Mouse (Mus musculus): ENCODE data around the gene Tbl1x. TPM values are rescaled to one million over a fixed set of nuclear protein-coding genes. Genes with fewer than 3 reads are reported as not detected.

Tbl1x gene
- polyA plus RNA-seq, 1 experiment: 30.0 TPM

GRCm38 (mm10) chrX:77568013-77568412, 57.2 kb downstream of the Tbl1x start:
- Histone ChIP-seq H3K27me3 (ENCODE audit: control insufficient read depth, insufficient read depth, low read length) (no peaks in the 10 kb centered on the region), H3K36me3 (ENCODE audit: control insufficient read depth, insufficient read depth, low read length) (no peaks in the 10 kb centered on the region), H3K27ac (ENCODE audit: control insufficient read depth, insufficient read depth, low read length) (no peak overlapping the region), H3K4me3 (ENCODE audit: control insufficient read depth, insufficient read depth, low read length) (no peak overlapping the region), H3K4me1 (replicated peaks; ENCODE audit: control insufficient read depth, insufficient read depth, low read length) (no peaks in the 10 kb centered on the region)
- DNase-seq: no peak
- WGBS: 12% methylated on average over 2 of the region's 2 CpGs
- TF ChIP-seq POLR2A (IDR thresholded peaks at IDR 0.05; ENCODE audit: control insufficient read depth, extremely low read depth, insufficient read depth, low read length, poor library complexity) (no peak), CTCF (IDR thresholded peaks at IDR 0.05; ENCODE audit: borderline replicate concordance, control insufficient read depth, extremely low read depth, insufficient read depth, low read length, poor library complexity) (no peak)

DNA sequence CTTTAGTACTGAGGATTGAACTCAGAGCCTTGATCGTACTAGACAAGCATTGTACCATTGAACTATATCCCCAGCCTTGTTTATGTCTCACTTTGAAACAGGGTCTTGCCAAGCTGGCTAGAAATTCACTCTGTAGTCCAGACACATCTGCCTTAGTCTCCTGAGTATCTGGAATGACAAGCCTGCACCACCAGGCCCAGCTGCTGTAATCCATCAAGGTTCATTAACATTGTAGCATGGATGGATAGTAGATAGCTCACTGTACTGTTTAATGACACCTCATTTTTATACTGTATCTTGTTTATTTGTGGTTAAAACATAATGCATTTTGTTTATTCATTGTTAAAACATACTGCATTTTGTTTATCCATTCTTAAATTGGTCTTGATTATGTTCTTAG, 62.9 kb downstream of the Tbl1x start:
- H3K36me3 ChIP-seq (ENCODE audit: control insufficient read depth, insufficient read depth, low read length): no peaks in the 10 kb centered on the region
- no peaks in the 10 kb centered on the region; the same call in 1 of the 2 replicates for H3K4me1 ChIP-seq (replicated peaks; ENCODE audit: control insufficient read depth, insufficient read depth, low read length)
- TF ChIP-seq CTCF (IDR thresholded peaks at IDR 0.05; ENCODE audit: borderline replicate concordance, control insufficient read depth, extremely low read depth, insufficient read depth, low read length, poor library complexity) (no peak), POLR2A (IDR thresholded peaks at IDR 0.05; ENCODE audit: control insufficient read depth, extremely low read depth, insufficient read depth, low read length, poor library complexity) (no peak)
- no peak for DNase-seq
- H3K27ac ChIP-seq (ENCODE audit: control insufficient read depth, insufficient read depth, low read length): no peak overlapping the region
- no peak overlapping the region for H3K4me3 ChIP-seq (ENCODE audit: control insufficient read depth, insufficient read depth, low read length)
- 88% methylated on average over 1 of the region's 1 CpGs for WGBS
- H3K27me3 ChIP-seq (ENCODE audit: control insufficient read depth, insufficient read depth, low read length): no peaks in the 10 kb centered on the region

- WGBS: 91% methylated on average over 3 of the region's 3 CpGs
- Histone ChIP-seq H3K4me1 (replicated peaks; ENCODE audit: control insufficient read depth, insufficient read depth, low read length) (no peaks in the 10 kb centered on the region; the same call in 1 of the 2 replicates), H3K27ac (ENCODE audit: control insufficient read depth, insufficient read depth, low read length) (no peak overlapping the region), H3K36me3 (ENCODE audit: control insufficient read depth, insufficient read depth, low read length) (no peaks in the 10 kb centered on the region), H3K27me3 (ENCODE audit: control insufficient read depth, insufficient read depth, low read length) (no peaks in the 10 kb centered on the region), H3K4me3 (ENCODE audit: control insufficient read depth, insufficient read depth, low read length) (no peak overlapping the region)
- TF ChIP-seq CTCF (IDR thresholded peaks at IDR 0.05; ENCODE audit: borderline replicate concordance, control insufficient read depth, extremely low read depth, insufficient read depth, low read length, poor library complexity) (no peak), POLR2A (IDR thresholded peaks at IDR 0.05; ENCODE audit: control insufficient read depth, extremely low read depth, insufficient read depth, low read length, poor library complexity) (no peak)
- no peak for DNase-seq
Observed at GRCm38 (mm10) chrX:77577108-77577507, 66.3 kb downstream of the Tbl1x start.

DNA sequence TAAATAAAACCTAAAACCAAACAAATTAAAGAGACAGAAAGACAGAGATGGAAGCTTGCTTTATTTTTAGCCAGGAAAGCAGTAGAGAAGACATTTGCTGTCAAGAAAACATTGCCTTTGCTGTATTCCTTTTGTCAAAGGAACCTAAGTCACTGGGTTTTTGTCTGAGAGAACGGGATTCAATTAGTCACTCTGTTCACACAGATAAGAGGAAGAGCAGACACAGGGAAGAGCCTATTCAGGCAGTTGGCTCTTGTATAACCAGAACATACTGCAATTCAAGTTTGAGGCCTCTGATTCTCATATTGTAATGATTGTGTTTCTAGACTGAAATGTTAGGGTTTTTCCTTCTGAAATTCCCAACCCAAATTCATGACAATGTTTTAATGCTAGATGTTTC, 67.4 kb downstream of the Tbl1x start:
- no peaks in the 10 kb centered on the region for H3K27me3 ChIP-seq (ENCODE audit: control insufficient read depth, insufficient read depth, low read length)
- 91% methylated on average over 1 of the region's 1 CpGs for WGBS
- no peaks in the 10 kb centered on the region; the same call in 1 of the 2 replicates for H3K4me1 ChIP-seq (replicated peaks; ENCODE audit: control insufficient read depth, insufficient read depth, low read length)
- TF ChIP-seq POLR2A (IDR thresholded peaks at IDR 0.05; ENCODE audit: control insufficient read depth, extremely low read depth, insufficient read depth, low read length, poor library complexity) (no peak), CTCF (IDR thresholded peaks at IDR 0.05; ENCODE audit: borderline replicate concordance, control insufficient read depth, extremely low read depth, insufficient read depth, low read length, poor library complexity) (no peak)
- no peak overlapping the region for H3K27ac ChIP-seq (ENCODE audit: control insufficient read depth, insufficient read depth, low read length)
- no peak for DNase-seq
- H3K36me3 ChIP-seq (ENCODE audit: control insufficient read depth, insufficient read depth, low read length): no peaks in the 10 kb centered on the region
- H3K4me3 ChIP-seq (ENCODE audit: control insufficient read depth, insufficient read depth, low read length): no peak overlapping the region

- Histone ChIP-seq H3K27ac (ENCODE audit: control insufficient read depth, insufficient read depth, low read length) (no peak overlapping the region), H3K27me3 (ENCODE audit: control insufficient read depth, insufficient read depth, low read length) (no peaks in the 10 kb centered on the region), H3K4me1 (replicated peaks; ENCODE audit: control insufficient read depth, insufficient read depth, low read length) (no peaks in the 10 kb centered on the region; the same call in 1 of the 2 replicates), H3K4me3 (ENCODE audit: control insufficient read depth, insufficient read depth, low read length) (no peak overlapping the region), H3K36me3 (ENCODE audit: control insufficient read depth, insufficient read depth, low read length) (no peaks in the 10 kb centered on the region)
- DNase-seq: peak; percentile 11
- WGBS: 1% methylated on average over 4 of the region's 4 CpGs
- TF ChIP-seq POLR2A (IDR thresholded peaks at IDR 0.05; ENCODE audit: control insufficient read depth, extremely low read depth, insufficient read depth, low read length, poor library complexity) (no peak), CTCF (IDR thresholded peaks at IDR 0.05; ENCODE audit: borderline replicate concordance, control insufficient read depth, extremely low read depth, insufficient read depth, low read length, poor library complexity) (no peak)
Observed at GRCm38 (mm10) chrX:77579964-77580363, 69.2 kb downstream of the Tbl1x start.

GRCm38 (mm10) chrX:77585974-77586373, 75.2 kb downstream of the Tbl1x start:
- WGBS: 61% methylated on average over 2 of the region's 2 CpGs
- no peak for DNase-seq
- TF ChIP-seq POLR2A (IDR thresholded peaks at IDR 0.05; ENCODE audit: control insufficient read depth, extremely low read depth, insufficient read depth, low read length, poor library complexity): no peak
- no peak for TF ChIP-seq CTCF (IDR thresholded peaks at IDR 0.05; ENCODE audit: borderline replicate concordance, control insufficient read depth, extremely low read depth, insufficient read depth, low read length, poor library complexity)

DNA sequence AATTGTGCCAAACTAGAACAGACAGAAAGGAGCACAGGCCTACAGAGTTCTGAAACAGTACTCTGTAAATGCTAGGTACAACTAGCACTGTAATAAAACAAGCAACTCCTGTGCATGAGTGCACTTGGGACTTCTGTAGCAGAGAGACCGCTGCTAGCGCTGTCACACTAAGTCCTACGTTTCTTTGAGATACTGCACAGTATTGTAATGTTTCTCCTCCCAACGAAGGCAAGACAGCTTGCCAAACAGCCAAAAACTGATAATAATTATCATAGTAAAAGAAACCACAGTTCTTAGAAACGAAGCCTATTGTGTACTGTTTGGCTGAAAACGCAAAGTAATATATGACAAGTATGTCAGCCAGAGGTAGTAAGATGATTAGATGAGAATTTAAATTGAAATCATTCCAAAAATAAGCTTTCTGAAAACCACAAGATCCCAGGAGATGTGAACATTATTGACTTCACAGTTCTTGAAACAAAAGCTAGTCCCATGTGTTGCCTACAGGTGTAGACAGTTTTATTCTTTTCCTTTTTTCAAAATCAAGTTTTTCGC, 83.9 kb downstream of the Tbl1x start:
- no peaks in the 10 kb centered on the region for H3K4me1 ChIP-seq (replicated peaks; ENCODE audit: control insufficient read depth, insufficient read depth, low read length)
- no peak overlapping the region for H3K27ac ChIP-seq (ENCODE audit: control insufficient read depth, insufficient read depth, low read length)
- no peak overlapping the region for H3K4me3 ChIP-seq (ENCODE audit: control insufficient read depth, insufficient read depth, low read length)
- no peak for DNase-seq
- 90% methylated on average over 7 of the region's 7 CpGs for WGBS
- no peaks in the 10 kb centered on the region for H3K36me3 ChIP-seq (ENCODE audit: control insufficient read depth, insufficient read depth, low read length)
- no peaks in the 10 kb centered on the region for H3K27me3 ChIP-seq (ENCODE audit: control insufficient read depth, insufficient read depth, low read length)
- no peak for TF ChIP-seq CTCF (IDR thresholded peaks at IDR 0.05; ENCODE audit: borderline replicate concordance, control insufficient read depth, extremely low read depth, insufficient read depth, low read length, poor library complexity)

More at GRCm38 (mm10) chrX:77585974-77586373, 75.2 kb downstream of the Tbl1x start:
- Histone ChIP-seq H3K27me3 (ENCODE audit: control insufficient read depth, insufficient read depth, low read length) (no peaks in the 10 kb centered on the region), H3K4me1 (replicated peaks; ENCODE audit: control insufficient read depth, insufficient read depth, low read length) (no peaks in the 10 kb centered on the region), H3K27ac (ENCODE audit: control insufficient read depth, insufficient read depth, low read length) (no peak overlapping the region), H3K4me3 (ENCODE audit: control insufficient read depth, insufficient read depth, low read length) (no peak overlapping the region), H3K36me3 (ENCODE audit: control insufficient read depth, insufficient read depth, low read length) (no peaks in the 10 kb centered on the region)

Measured in thymus, adult 2 months (tissue).